Mouse (Mus musculus) embryo, embryonic 11.5 days (tissue): ENCODE results near the gene Arhgef19.

Source experiments
- DNase-seq: peaks from one replicate; pipeline ENCODE4 v3.0.0-alpha.2; 2012; ENCODE audit warnings: low read depth, low spot score

The Arhgef19 gene

DNA sequence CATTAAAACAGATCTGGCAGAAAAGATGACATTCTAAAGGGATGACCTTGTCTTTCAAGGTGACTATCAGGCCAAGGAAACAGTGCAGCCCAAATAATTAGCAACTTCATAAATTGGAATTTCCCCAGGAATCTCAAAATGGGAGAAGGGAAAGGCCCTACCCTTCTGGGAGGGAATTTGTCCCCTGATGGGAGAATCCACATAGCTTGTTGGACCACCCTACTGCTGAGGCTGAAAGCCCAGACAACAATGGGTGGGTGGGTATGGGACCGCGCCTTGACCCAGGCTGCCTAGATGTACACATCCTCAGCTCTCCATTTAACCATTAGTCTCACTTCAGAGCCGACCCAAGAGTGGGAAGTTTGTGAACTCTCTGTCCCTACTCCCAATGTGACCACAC is 45.2 kb downstream of the Arhgef19 start:
- no peak for DNase-seq

DNA sequence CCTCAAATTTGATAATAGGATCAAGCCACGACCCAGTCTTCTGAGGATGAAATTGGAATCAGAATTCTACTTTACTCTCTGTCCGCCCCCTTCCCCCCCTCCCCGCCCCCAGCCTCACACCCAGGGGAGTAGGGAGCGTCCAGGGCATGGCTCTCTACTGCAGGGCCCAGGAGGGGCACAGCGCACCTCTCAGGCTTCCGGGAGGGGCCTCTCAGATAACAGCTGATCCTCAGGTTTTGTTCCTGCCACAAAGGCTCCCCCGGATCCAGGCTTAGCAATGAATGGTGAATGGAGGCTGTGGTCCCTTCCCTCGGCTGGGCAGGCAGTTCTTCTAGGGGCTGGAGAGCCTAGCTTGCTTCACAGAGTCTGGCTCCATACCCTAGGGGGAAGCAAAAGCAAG is 45.8 kb downstream of the Arhgef19 start:
- no peak for DNase-seq

DNA sequence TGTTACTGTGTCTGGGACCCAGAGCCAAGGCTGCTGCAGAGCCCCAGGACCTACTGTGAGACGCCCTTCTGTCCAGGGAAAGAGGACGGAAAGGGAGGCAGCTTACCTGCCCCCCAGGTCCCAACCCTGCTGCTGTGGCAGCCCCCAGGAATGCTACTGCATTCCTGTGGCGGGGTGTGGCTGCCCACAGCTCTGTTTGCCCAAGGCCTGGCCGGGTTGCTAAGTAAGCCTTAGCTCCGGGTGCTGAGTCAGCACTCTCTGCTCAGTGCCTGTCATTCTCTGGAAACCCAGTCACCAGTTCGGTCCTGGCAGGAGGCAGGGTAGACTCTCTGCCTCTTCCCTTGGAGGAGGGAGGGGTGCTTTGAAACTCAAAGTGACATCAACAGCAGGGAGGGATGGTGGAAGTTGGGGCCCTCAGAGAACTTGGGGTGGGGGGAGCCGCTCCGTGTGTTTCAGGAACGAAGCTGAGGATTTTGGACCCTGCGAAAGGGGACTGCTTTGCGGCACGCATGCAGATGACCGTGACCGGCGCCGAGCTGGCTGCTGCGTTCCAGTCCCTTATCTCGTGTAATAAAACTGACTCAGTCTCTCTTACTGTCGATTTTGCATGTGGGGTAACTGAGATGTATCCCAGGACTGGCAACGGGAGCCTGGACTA is 47.7 kb downstream of the Arhgef19 start:
- DNase-seq, result no peak

DNA sequence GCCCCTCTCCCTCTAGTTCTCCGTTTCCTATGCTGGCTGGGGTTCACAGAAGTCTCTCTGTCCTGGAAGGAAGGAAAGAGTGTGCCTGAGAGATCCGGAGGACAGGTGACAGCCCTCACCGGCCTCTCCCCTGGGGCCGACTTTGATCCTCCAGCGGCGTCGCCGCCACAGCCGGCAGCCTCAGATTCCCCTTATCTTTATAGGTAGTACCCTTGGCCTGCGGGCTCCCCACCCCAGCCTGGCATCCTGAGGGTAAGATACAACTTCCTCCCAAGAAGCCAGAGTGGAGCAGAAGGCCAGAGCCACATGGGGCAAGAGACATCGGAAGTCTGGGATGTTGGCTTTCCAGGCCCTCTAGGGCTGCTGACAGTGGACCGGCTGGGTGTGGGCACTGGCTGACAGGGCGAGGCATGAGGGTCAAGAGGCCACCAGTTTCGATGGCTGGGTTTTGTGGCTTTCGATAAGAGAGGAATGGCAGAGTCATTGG is 48.3 kb downstream of the Arhgef19 start:
- DNase-seq, result no peak

DNA sequence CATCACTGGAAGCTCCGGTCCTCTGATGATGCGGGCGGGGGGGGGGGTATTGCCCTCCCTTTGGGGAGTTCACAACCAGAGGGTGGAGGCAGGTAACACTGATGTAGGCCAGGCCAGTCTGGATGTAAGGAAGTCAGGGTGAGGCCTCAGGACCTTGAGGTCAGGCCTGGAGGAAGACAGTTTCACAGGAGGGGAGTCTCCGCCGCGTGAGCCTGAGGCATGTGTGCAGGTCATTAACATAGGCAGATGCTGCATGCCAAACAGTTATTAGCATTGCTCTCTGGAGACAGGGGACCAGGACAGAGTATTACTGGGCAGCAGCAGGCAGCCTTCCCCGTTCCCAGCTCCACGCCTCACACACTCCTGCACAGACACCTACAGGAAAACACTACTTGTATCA is 48.9 kb downstream of the Arhgef19 start:
- DNase-seq, result no peak

DNA sequence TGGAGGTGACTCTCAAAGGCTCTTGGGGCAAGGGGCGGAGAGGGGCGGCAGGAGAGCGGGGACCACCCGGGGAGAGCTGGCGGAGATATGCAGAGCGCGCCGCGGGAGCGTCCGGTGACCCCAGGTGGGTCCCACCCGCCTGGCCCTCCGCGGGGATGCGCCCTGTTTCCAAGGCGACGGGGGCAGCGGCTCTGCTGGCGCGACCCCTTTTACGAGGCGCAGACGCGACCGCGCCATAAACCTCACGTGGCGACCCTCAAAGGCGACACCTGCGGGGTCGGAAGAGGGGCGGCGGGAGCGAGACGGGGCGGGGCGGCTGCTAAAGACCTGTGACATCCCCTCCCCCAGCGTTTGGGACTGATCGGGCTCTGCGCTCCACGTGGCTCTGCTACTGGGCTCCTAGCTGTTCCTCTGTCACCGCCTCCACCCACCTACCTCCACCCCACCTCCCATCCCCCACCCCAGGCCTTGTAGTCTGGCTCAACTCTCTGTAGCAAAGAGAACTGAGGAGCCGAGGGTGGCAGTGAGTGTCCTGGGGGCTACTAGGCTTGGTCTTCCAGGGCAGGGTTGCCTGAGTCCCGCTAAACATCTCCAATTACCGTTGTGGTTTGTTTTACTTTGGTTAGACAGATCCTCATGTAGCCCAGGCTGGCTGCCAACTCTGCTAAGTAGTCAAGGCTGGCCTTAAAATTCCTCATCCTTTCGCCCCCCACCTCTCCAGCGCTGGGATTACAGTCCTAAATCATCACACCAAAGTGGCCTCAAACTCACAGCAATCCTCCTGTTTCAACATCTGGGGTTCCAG is 52.5 kb downstream of the Arhgef19 start:
- DNase-seq, result peak; percentile 39

DNA sequence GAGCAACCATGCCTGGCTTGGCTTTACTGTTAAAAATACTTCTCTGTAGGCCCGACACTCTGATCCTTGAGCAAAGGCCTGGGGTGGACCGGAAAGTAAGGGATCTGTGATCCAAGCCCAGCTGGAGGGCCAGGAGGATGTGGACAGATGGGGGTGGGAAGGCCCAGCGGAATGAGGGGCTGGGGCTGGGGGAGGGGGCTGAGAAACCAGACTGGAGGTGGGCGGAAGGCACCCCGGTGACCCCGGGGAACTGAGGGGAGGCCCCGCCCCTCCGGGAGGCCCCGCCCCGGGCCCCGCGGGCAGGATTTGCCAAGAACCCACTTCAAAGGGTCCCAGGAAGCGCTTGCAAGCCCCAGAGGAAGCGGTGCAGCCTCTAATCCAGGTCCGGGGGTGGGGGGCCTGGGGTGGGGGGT is 56.5 kb downstream of the Arhgef19 start:
- DNase-seq, result no peak

DNA sequence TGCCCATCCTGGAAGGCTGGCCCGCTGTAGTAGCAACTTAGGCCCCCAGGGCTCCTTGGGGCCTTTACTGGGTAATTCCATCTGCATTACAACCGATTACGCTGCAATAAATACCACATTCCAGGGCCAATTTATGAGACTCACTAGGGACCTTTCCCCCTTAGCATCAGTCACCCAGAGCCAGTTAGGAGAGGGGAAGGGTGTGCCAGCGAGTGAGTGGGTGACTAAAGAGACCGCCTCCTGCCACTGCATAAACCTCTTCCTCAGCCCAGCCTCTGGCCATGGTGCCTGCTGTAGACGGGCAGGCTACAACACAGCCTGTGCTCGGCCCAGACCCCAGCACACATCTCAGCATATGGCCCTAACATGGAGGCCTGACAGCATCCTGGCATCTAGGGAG is 58.6 kb downstream of the Arhgef19 start:
- DNase-seq, result no peak

DNA sequence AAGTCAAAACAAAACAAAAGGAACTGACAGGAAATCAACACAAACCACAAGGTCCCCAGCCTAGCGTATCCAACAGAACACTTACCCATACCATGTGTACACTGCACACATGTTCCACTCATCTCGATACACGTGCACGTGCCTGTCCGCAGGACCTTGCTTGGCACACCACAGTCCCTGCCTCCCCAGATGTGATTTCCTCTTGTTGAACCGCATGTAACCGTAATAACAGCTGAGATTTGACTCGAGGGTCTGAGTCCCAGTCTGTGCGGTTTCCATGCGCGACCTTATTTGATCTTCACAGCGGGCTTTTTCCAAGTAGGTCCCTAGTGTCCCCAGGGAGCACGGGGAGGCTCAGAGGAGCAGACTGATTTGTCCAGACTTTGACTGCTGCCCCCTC is 60.1 kb downstream of the Arhgef19 start:
- no peak for DNase-seq

DNA sequence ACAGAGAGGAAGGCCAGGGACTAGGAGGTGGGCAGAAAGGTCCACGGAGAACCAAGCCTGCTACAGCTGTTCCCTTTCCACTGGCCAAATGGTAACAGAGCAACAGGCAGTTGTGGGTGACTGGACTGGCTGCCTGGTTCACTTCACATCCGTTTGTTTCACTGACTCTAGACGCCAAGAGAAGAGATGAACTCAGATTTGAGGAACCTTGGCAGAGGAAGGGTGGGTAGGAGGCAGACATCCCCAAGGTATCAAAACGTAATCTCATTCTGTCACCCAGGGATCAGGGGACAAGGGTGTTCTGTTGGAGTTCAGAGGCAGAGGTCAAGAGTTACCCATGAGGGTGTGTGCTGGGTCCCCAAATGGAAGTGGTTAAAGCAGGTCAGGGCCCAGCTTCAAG is 60.9 kb downstream of the Arhgef19 start:
- no peak for DNase-seq

DNA sequence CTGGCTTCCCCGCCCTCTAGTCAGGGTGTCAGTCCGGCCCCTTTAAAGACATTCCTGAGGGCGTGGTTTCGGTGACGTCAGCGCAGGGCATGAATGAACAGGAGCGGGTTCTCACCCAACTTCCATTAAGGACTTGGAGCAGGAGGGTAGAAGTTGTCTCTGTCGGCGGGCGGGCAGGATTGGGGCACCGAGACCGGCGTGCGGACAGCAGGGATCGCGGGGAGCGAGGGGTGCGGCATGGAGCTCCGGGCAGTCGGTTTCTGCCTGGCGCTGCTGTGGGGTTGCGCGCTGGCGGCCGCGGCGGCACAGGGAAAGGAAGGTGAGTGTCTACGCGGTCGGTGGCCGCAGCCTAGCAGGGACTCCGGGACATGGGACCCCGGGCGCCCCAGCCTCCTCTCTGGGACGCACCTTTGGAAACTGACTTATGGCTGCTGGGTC is 61.8 kb downstream of the Arhgef19 start, which contains the start of gene Epha2:
Epha2 (plus strand) TSS at position 125 of the 438 bp plus-strand sequence.
- peak; percentile 79 for DNase-seq

DNA sequence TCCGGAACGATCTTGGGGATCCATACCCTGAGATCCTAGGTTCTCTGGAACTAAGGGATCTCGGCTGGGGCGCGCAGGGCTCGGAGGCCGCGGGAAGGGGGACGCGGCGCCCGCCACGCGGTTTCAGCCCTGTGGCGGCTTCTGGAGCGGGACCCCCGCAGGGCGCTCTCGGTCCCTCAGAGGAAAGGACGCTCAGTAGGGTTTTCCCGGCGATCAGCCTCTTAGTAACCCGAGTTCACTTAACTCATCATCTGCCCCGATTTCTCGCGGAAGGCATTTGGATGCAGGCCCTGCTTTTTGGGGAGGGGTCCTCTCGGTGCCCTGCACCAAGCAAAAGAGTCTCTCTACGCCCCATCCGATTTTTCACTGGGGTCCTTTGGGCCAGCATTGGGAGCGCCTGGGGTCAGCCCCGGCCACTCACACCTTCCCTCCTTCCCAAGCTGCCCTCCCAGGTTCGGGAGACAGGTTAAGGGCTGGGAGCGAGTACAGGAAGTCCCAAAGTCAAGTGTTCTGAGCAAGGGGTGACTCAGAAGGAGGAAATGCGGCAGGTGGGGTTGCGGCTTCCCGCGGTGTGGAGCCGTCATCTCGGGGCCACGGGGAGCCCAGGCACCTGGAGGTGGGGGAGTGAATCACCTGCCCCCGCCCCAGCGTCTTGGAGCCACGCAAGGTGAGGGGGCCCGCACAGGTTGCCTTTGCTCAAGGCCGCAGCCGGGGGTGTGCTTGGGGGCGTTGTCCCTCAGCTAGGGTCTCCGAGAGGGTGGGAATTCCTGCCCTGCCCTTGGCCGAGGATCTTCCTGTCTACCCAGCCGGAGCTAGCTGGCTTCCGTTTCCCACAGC is 62.5 kb downstream of the Arhgef19 start:
- no peak for DNase-seq

DNA sequence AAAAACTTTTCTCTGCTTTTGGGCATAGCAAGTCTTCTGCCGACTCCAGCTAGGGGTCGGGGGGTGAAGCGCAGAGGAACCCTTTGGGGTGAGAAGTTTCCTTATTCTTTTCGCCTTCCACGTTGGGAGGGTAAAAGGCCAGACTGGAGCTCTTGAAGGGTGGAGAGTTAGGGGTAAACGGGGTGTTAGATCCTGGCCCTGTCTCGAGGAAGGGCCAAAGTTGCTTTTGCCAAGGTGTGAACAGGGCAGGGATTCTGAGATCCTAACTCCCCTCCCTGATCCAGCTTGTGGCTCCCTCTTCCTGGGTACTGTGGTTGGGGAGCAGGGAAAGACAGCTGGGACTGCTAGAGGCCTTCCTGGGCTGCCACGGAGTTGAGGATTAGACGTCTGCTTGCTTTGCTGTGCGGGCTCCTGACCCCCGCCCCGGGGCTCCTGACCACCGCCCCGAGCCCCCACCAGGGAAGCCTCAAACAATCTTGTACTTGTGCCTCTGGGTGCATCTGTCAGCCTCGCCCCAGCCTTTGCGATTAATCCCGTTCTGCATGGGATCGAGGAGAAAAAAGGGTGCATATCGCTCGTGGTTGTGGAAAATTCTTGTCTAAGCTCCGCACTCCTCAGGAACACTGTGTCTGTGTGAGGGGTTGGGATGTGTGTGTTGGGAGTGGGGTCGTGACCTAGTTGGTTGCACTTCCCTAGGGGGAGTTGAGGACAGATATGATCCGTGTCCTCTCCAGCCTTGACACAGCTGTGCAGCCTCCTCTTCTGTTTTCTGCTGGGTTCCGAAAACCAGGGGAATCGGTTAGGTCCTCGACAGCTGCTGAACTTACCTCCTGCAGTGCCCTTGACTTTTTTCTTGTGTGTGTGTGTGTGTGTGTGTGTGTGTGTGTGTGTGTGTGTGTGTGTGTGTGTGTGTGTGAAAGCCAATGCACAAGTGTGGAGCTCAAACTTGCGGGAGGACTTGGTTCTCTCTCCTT is 63.4 kb downstream of the Arhgef19 start:
- no peak for DNase-seq

DNA sequence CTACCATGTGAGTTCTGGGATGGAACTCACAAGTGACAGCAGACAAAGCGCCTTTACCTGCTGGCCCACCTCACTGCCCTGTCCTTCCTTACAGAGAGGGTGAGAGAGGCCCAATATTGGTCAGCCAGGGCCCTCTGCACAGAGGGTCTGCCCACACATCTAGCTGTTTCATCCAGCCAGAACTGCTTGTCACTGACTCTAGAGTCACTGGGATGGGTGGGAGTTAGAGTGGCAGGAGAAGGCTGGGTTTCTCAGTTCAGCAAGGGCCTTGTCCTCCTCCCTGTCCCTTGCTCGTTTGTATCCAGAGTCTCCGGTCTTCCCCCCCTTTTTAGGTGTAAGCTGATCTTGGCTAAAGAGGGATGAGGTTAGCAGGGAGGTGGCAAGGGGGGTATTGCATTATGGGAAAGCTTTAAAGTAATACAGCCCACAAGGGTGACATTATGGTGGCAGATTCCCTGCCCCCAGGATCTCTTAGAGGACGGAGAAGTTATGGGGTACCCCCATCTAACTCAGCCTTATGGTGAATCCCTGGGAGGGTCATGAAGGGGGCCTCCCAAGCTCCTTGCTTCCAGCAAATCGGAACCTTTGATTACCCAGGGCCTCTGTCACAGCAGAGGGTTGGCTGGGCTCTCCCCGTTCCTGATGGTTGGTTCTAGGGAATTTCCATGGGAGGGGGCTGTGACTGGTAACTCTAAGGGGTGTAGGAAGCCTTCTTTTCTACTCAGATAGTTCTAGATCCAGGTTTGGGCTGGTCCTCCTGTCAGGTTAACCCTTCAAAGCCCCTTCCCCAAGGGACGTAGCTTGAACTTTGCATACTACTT is 64.3 kb downstream of the Arhgef19 start:
- no peak for DNase-seq

DNA sequence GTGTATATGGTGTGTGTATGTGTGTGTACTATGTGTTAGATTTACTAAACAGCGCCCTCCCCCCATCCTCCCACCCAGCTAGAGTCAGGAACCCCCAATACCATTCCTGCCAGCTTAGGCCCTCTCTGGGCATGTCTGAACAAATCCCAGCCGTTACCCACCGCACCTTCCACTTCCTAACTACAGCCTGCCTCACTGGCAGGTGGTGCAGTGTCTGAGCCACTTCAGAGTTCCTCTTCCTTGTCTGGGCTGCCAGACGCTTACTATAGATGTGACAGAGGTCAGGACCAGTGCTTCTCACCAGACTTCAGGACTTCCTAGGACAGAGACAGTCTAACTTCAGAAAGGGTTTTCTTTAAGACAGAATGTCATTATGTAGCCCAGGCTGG is 64.9 kb downstream of the Arhgef19 start:
- DNase-seq, result no peak

DNA sequence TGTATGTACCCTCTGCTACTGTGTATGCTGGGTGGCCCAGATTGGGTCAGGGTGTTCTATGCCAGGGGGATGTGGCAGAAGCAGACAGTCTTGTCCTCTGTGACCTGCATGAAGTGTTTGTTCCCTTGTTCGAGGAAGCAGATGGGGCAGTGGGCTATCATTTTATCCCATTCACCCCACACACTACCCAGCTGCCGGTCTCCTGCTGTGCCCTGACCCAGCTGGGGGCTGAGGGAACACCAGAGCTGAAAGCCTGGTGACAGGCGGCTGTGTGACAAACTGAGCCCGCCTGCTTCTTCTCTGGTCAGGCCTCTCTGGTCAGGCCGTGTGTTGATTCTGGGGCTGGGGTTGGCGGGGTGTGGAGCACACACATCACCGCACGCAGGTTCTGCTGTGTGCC is 66.8 kb downstream of the Arhgef19 start:
- DNase-seq, result no peak
